Mouse (Mus musculus) MN1 (cell line): ENCODE measurements at regions not wholly inside any gene's neighbourhood (a gene's known extent, or its start where the extent isn't known, plus 50 kb on each side); places are given as distances from the start of the nearest gene placed in this dataset.

Source experiments
- DNase-seq: peaks from one replicate; pipeline ENCODE4 v3.0.0-alpha.2; 2016; ENCODE audit warnings: low spot score

DNA sequence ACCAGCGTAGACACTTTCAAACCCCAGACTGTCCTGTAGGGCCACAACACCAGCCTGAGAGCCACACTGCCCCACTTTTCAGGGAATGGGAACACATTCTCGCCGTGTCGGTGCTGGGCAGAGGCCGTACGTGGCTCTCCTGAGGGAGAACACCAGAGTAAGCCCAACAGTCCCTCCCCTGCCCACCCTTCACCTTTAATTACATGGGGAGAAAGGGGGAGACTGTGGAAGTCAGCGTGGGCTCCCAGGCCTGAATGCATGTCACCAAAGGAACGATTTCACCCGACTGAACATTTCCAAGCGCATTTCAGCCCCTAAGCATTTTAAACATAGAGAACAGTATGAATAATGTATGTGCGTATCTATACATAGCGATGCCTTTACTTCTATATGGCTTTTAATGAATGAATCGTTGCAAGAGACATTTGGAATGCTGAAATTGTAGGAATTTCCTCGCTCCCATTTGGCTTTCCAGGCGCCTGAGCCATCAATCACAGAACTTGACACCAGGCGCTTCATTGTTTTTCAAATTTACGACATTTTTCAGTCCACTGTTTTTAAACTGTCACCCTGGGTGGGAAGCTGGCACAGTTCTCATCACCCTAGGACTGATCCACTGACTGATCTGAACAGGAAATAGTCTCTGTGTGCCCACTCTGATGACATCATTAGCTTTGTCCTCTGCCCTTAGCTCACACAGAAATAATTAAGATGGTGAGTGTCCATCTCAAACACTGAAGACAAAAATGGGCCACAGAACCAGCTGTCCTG is 152.3 kb downstream of the Atp23 start:
- no peak for DNase-seq

DNA sequence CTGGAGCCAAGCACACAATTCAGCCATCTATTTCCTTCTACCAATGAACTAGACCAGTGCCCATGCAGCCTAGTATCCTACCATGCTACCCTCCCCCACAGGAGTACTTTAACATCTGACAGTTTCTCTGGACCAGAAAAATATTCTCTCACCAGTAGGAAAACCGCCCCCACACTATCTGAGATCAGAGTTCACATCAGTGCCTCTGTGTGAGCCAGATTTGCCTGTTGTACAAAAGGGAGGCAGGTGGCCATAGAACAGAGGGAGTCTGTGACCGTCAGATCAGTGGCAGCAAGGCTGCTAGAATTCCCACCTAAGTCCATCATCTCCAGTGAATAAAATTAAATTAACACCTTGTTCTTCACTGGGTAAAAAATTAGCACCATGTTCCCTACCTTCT is 166.5 kb downstream of the Atp23 start:
- no peak for DNase-seq

DNA sequence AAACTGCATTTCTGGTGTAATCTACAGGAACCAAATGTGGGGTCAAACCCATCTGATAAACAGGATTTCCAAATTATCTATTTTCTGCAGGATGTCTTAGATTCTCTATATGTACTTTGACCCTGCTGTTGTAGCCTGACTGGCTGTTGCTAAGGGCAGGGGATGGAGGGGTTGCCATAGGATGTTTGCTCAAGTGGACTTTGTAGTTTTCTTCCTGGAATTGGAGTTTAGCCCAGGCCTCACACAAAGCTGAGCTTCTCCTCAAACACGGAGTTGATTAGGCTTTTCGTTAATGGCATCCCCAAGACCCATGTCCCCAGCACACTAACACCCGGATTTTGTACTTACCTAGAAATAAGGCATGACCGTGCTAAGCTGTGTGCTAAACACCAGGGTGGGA is 173.3 kb downstream of the Atp23 start:
- DNase-seq, result no peak

DNA sequence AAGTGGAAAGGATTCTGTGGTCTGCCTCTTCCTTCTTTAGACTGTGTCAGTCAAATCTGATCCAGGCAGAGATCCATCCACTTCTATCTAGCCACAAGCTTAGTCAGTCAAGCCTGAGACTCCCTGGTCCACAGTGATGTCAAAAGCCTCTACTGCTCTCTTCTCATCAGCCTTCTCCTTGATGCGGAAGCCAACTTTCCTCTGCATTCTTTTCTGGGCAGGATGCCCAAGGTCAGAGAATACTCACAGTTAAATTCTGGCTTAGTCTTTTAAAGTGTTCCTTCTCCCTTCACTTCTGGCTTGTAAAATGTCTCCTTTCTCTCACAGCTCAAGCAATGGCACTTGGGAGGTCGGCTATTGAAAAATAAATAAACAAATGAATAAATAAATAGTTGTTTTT is 183.2 kb downstream of the Atp23 start:
- DNase-seq, result no peak

DNA sequence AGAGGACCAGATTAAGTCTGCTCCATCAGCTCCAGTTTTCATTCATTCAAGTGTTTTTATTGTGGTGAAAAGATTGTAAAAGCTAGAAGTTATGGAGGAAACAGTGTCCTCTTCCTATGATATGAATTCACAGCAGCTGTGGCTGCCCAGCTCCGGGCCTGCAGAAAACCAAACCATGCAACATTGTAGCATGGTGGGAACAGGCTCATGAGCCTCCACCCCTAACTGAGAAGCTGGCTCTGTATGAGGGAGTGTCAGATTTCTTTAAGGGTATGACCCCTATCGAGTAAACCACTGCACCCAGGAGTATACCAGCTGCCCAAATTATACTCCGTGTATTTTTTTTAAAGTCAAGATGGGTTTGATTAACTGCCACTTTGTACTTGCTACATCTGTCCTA is 189.4 kb downstream of the Atp23 start:
- no peak for DNase-seq

DNA sequence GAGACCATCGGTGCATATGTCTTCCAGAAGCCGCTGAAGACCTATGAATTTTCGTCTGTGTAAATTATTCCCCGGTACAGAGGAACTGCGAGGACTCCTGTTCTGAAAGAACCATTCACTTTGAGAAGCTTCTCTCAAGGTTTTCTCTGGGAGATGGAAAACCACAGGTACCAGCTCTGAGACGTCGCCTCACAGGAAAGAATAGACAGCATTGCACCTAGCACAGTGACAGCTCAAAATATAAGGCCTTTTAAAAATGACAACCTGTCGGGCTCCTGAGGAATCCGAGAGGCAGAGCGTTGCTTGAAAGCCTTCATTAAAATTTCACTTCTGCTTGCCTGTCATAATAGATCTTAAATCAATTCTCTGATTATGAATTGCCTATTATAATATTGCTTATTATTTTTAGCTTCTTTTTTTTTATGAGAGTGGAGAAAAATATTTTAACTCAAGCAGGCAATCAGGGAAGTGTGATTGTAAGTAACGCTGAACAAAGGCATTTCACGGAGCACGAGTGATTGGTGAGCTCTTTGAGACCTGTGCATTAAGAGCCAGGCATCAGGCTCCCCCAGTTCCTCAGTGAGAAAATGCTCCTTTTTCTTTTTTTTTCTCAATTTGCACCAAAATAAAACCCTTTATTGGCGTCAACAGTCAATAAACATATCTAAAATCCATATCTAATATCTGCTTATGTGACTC is 191.8 kb downstream of the Atp23 start:
- DNase-seq, result no peak

DNA sequence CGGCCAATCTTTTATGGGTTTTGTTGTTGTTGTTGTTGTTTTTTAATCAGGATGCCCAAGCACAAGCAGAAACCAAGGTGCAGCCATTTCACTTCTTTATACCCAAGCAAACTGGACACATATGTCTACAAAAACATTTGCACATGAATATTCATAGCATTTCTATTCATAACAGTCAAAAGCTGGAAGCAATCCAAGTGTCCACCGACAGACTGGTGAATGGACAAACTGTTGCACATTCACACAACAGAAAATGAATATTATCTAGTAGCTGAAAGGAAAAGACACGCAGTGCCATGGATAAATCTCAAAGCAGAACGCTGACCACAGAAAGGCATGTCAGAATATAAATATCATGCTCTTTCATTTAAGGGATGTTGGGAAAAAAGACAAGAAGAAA is 192.4 kb downstream of the Atp23 start:
- no peak for DNase-seq

DNA sequence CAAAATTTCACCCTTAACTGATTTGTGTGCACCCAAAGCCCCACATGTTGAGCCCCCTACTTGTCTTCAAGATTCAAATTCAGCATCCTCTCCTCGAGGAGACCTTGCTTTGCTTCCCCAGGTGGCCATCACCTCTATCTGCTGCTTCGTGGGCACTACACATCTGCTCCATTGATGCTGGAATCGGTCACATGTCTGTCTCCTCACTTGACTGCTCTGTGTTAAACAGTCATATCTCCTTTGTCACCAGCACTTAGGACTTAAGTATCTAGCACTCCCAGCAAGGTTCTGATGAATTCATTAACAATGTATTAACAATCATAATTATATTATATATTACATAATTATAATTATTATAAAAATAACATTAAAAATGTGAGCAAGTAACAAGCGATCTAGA is 192.9 kb downstream of the Atp23 start:
- no peak for DNase-seq

DNA sequence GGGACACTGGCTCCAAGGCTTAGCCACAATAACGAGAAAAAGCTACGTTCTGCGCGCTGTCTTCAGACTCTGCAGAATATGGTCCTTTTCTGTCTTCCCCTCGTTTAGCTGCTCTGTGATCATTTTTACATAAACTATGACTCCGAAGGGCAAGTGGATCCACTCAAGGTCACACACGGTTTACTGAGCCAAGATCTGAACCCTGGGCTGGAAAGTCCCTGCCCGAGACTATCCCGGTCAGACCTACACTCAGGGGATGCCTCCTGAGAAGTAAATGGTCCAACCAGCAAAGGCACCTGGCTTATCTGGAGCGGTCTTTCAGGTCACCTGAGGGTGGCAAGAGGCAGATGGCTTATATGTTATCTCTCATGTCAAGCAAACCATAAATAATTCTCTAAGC is 204.1 kb downstream of the Atp23 start:
- DNase-seq, result no peak

DNA sequence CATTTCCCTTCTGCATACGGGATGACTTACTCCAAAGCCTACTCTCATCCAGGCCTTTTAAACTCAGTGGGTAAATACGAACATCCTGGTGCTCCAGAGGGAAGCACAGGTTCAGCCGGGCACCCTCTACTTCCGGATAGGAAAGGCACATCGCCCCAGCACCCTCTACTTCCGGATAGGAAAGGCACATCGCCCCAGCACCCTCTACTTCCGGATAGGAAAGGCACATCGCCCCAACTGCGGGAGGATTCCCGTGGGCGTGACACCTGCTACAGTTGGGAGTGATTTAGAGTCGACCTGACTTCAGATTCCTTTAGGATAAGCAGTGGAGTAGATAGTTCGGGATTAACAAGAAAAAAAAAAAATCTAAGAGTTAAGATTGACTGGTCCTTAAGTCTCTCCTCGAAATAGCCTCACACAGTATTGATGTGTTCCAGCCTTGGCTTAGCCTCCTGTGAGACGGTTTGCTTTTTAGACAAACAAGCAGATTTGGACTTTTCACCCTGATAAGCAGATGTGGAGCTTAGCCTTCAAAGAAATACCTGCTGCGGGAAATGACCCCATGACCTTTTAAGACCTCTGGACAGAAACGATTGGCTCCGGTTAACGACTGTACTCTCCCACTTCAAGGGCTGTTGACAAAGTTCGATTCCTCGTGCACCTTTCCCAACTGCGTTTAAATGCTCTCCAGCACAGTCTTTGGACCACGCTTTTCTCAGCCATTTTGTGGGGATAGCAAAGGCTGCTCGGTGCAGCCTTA is 210.1 kb downstream of the Atp23 start:
- no peak for DNase-seq

DNA sequence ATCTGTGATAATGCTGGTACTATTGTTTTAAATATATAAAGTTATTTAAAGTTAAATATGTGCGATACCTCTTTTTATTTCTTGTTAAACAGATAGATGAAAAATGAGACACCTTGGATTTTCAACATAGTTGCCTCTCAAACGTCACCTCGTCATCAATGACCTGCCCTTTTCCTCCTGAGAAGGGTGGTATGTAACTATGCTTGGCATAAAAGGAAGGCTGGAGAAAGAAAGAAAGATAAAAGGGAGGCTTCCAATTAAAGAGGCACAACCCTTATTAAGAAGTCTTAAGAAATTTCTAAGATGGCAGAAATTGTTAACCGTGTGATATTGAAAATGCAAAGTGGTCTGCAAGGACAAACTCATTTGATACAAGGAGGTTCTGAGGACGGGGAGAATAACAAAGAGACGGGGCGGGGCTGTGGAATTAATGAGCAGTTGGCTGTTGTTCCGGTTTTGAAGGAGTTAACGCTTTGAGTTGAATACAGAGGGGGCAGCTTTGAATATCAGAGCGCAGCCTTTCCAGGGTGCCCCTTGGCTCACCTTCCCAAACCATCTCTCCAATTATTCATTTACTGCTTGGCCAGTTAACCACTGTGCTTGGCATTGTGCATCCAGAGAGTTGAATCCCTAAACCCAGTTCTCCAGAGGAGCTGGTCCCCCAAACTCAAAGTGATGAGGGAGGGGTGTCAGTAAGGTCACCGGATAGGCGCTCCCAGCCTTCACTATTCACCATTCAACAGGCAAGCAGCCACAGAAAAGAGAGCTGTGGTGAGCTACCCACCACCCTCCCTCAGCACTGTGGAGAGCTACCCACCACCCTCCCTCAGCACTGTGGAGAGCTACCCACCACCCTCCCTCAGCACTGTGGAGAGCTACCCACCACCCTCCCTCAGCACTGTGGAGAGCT is 220.6 kb downstream of the Atp23 start:
- no peak for DNase-seq

DNA sequence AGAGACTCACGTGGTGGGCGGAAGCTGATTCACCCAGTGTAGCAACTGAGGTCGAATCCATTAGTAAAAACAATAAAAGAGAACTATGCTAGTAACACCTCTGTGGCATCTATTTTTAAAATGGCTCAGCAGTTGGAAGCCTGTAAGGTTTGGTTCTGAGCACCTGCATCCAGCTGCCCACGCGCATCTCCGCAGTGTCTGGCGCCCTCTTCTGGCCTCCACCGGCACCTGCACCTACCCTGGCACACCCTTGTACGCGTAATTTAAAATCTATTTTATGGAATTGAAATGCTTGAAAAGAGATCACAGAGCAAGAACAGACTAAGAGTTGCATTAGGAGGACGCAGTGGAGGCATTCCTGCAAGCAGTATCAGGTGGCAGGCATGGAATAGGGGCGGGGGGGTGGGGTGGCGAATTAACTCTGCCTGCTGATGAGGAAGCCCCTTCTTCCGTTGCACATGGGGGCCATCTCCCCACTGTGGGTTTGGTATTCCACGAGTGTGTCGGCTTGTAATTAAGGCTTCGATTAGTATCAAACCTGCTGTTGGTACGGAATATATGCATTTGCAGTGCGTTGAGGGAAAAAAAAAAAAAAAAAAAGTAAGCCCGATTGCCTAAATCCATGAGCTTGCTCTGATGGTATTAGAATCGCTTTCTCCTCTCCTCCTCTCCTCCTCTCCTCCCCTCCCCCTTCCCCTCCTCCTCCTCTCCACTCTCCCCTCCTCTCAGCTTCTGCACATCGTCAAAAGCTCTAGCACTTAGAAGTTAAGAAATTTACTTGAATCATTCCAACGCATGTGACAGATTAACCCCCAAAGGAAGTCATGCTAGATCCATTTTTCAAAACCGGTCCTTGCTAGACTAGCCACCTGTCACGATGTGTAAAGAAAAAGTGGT is 221.7 kb downstream of the Atp23 start:
- DNase-seq, result no peak

DNA sequence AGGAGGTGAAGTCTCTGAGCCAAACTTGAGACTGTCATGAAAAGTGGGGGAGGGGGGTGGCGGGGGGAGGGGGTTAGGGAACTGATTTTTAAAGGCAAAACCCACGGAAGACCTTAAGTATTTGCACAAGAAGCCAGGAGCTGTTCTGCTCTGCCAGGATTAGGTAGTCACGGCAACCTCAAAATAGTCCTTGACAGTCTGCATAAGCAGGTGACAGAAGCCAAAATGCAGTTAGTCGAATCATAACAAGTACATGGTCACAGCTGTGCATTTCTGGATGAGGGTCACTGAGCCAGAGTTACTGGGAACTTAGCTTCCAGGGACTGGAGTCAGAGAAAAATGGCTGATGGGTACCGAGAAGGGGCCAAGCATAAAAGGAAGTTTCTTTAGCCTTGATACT is 227.7 kb downstream of the Atp23 start:
- no peak for DNase-seq

DNA sequence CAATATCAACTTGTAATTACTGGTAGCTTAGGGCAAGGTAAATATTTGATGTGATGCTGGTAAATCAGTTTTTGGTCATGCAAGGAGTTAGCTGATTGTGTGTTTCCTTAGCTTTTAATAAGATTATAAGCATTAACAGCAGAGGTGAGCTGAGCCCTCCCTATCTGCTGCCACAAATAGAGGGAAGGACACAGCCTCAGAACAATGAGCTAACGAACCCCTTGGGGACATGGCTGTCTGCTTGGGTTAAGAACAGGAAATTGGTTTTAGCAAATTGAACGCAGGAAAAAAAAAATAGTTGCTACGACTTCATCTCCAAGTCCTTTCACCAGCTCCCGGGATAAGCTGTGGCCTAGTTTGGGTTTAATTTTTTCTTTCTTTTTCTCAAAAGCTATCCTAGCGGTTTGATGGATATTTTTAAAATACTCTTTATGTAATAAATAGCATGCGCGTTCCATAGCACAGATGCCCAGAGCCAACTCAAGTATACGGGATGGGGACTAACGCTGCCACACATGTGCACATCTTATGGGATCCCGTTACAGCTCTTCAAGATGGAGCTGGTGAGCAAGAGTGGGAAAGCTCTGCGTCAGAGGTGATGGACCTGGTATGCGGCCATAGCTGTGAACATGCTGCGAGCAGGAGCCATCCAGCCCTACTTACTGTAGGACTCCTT is 236.6 kb downstream of the Atp23 start:
- DNase-seq, result no peak

DNA sequence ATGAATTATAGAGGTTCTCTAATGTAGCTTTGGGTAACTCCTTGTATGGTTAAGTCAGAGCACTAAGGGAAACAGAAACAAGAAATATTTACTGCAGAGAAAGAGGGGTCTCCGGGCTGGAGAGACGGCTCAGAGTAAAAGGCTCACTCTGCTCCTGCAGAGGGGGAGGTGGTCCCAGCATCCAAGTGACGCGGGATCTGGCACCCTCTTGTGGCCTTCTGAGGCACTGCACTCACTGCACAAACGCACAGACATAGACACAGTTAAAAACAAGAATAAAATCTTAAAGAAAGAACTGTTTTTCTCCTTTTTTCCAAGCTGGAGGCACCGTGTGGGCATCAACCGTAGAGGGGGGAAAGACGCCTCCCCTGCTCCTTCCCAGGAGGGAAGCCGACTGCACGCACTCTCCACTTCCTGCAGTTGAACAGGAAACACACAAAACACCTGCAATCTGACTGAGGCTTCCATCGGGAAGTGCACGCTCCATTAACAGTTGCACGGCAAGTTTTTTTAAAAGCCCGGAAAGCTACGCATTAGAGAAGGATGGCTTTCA is 237.6 kb downstream of the Atp23 start:
- no peak for DNase-seq

DNA sequence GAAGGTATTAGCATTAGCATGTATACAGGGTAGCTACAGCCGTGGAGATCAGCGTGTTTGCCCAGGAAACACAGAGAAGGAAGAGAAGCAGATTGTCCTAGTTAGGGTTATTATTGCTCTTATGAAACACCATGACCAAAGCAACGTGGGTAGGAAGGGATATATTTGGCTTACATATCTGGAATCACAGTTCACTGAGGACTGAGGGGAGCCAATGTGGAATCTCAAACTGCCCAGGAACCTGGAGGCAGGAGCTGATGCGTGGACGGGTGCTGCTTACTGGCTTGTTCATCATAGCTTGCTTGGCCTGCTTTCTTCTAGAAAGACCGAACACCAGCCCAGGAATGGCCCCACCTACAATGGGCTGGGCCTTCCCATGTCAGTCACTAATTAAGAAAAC is 238.4 kb downstream of the Atp23 start:
- no peak for DNase-seq

DNA sequence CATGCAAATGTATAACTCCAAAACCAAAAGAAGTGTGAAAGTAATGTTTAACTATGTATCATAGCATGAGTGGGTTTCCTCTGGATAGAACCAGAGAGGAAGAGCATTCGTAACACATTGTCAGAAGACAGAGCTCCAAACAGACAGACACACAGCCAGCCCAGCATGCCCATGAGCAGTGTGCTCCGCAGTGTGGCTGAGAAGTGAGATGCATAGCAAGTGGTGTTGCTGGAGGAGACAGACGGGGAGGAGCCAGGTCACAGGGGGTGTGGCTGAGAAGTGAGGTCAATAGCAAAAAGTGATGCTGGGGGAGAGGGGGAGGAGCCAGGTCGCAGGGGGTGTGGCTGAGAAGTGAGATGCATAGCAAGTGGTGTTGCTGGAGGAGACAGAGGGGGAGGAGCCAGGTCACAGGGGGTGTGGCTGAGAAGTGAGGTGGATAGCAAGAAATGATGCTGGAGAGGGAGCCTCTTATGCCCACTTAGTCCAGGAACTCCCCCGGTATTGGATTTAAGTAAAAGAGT is 240.0 kb downstream of the Atp23 start:
- no peak for DNase-seq

DNA sequence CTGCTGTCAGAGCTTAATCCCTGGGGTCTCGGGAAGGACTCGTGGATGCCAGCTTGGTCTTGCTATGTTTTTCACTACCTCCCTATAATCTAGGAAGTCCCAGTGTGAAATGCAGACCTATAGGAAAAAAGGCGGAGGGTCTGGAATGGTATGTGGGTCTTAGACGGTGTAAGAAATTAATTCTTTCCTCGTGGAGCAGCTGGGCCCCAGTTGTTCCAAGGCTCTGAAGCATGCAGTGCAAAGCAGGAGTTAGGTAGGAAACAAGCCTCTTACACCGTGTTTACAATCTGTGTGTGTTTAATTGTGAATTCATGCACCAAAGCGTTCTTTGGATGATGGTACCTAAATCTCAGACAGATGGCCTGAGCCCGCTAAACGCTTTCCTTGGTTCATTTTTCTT is 241.1 kb downstream of the Atp23 start:
- DNase-seq, result no peak

DNA sequence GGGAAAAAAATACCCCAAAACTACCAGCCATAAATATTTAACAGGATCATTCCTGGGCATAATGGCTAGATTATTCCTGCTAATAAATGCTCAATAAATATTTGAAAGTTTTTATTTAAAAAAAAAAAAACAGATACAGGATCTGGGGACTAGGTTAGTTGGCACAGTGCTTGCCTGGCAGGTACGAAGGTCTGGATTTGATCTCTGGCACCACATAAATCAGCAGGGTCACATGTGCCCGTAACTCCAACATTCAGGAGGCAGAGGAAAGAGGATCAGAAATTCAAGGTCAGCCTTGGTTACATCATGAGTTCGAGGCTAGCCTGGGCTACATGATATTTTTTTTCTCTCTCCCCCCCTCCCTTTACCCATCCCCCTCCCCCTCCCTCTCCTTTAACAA is 248.5 kb downstream of the Atp23 start:
- no peak for DNase-seq

DNA sequence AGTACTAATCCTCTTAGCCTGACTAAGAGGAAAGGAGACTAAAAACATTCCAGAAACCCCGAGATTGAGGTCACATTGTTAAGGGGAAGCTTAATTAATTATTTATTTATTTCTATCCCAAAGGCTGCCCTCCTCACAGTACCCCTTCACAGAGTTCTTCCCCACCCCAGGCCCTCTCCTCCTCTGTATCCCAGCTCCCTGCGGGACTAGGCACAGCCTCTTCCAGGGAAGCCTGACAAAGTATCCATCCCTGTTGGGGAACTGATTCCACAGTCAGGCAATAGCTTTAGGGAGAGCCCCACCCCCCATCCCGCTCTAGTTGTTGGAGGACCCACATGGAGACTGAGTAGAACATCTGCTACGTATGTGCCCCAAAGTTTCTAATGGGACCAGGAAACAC is 254.6 kb downstream of the Atp23 start:
- DNase-seq, result no peak
